Mouse (Mus musculus) heart, embryonic 10.5 days (tissue): ENCODE data around the gene Pbxip1. TPM values are rescaled to one million over a fixed set of nuclear protein-coding genes. Genes with fewer than 3 reads are reported as not detected.
A peak's percentile ranks its signal among the peaks of the same experiment; 100 is the strongest.

ENCODE experiments used
- DNase-seq: peaks from one replicate; pipeline ENCODE4 v3.0.0-alpha.2; 2017; ENCODE audit warnings: low spot score
- H3K27ac ChIP-seq: fragments of 300-500 bp; sonication (generic); 2 replicates; pipeline ENCODE4 v1.5.1; 2016; ENCODE audit warnings: mild to moderate bottlenecking
- H3K27me3 ChIP-seq: fragments of 300-500 bp; sonication (generic); 2 replicates; pipeline ENCODE4 v1.6.1; 2016; ENCODE audit warnings: mild to moderate bottlenecking; ENCODE audit not compliant: poor library complexity, insufficient read depth, severe bottlenecking
- H3K36me3 ChIP-seq: fragments of 300-500 bp; sonication (generic); 2 replicates; pipeline ENCODE4 v1.6.1; 2016; ENCODE audit warnings: mild to moderate bottlenecking, moderate library complexity
- H3K4me1 ChIP-seq: fragments of 300-500 bp; sonication (generic); 2 replicates; pipeline ENCODE4 v1.6.1; 2016; ENCODE audit warnings: mild to moderate bottlenecking
- H3K4me3 ChIP-seq: fragments of 300-500 bp; sonication (generic); 2 replicates; pipeline ENCODE4 v1.5.1; 2016; ENCODE audit warnings: mild to moderate bottlenecking, moderate library complexity
- H3K9me3 ChIP-seq: fragments of 300-500 bp; sonication (generic); 2 replicates; pipeline ENCODE4 v1.6.1; 2016; ENCODE audit warnings: mild to moderate bottlenecking, moderate library complexity
- WGBS: fragments of 180-500 bp; shearing (Covaris S2); methylation state at CpG from one replicate; pipeline ENCODE4 v1.1.7; 2016; 5-methylcytosine and 5-hydroxymethylcytosine counted together
- polyA plus RNA-seq: library from polyadenylated mRNA; unstranded; fragments of >200 nt; fragmentation: Nextera tagmentation; extraction: Ambion mirVana; gene quantifications from 2 replicates; pipeline ENCODE4 v1.2.1, GENCODE M21; 2016

The Pbxip1 gene
- polyA plus RNA-seq, 1 experiment from 2014 or later: 46.5 TPM

- Histone ChIP-seq H3K36me3 (no peaks in the 10 kb centered on the region), H3K4me3 (no peak overlapping the region), H3K27ac (no peak overlapping the region), H3K27me3 (peaks cover 7% of the 10 kb centered on the region), H3K4me1 (peaks cover 32% of the 10 kb centered on the region), H3K9me3 (no peaks in the 10 kb centered on the region)
- DNase-seq: peak; percentile 66
- 63% methylated on average over 20 of the region's 20 CpGs for WGBS
Measured at GRCm38 (mm10) chr3:89486916-89487702, 50.6 kb downstream of the Pbxip1 start.

GRCm38 (mm10) chr3:89490790-89491189 lies 54.3 kb downstream of the Pbxip1 start:
- H3K27me3 ChIP-seq: peaks cover 7% of the 10 kb centered on the region
- WGBS: 86% methylated on average over 3 of the region's 3 CpGs
- DNase-seq: no peak
- no peaks in the 10 kb centered on the region for H3K9me3 ChIP-seq
- H3K4me3 ChIP-seq: no peak overlapping the region
- H3K27ac ChIP-seq: no peak overlapping the region
- no peaks in the 10 kb centered on the region for H3K36me3 ChIP-seq
- peaks cover 37% of the 10 kb centered on the region for H3K4me1 ChIP-seq

- WGBS: 66% methylated on average over 5 of the region's 5 CpGs
- no peaks in the 10 kb centered on the region for H3K36me3 ChIP-seq
- H3K9me3 ChIP-seq: no peaks in the 10 kb centered on the region
- no peak overlapping the region for H3K27ac ChIP-seq
- DNase-seq: no peak
- peaks cover 7% of the 10 kb centered on the region for H3K27me3 ChIP-seq
- no peak overlapping the region for H3K4me3 ChIP-seq
- H3K4me1 ChIP-seq: peaks cover 37% of the 10 kb centered on the region
Measured at GRCm38 (mm10) chr3:89491559-89491958, 55.1 kb downstream of the Pbxip1 start.

- no peak for DNase-seq
- WGBS: 44% methylated on average over 8 of the region's 8 CpGs
- no peaks in the 10 kb centered on the region; the same call in 1 of the 2 replicates for H3K27me3 ChIP-seq
- peaks cover 37% of the 10 kb centered on the region for H3K4me1 ChIP-seq
- H3K36me3 ChIP-seq: no peaks in the 10 kb centered on the region
- no peaks in the 10 kb centered on the region for H3K9me3 ChIP-seq
- H3K4me3 ChIP-seq: no peak overlapping the region
- peak overlapping the region; percentile 59; the same call in 1 of the 2 replicates for H3K27ac ChIP-seq
Measured at GRCm38 (mm10) chr3:89492701-89493151, 56.2 kb downstream of the Pbxip1 start.

GRCm38 (mm10) chr3:89494630-89495029 lies 58.1 kb downstream of the Pbxip1 start:
- Histone ChIP-seq H3K4me1 (peaks cover 24% of the 10 kb centered on the region), H3K4me3 (no peak overlapping the region), H3K27me3 (no peaks in the 10 kb centered on the region), H3K36me3 (no peaks in the 10 kb centered on the region), H3K27ac (no peak overlapping the region), H3K9me3 (no peaks in the 10 kb centered on the region)
- DNase-seq: no peak
- 87% methylated on average over 5 of the region's 5 CpGs for WGBS

GRCm38 (mm10) chr3:89496366-89496765 lies 59.9 kb downstream of the Pbxip1 start:
- Histone ChIP-seq H3K4me3 (no peak overlapping the region), H3K9me3 (no peaks in the 10 kb centered on the region), H3K4me1 (peaks cover 15% of the 10 kb centered on the region), H3K36me3 (no peaks in the 10 kb centered on the region), H3K27me3 (no peaks in the 10 kb centered on the region), H3K27ac (no peak overlapping the region)
- 65% methylated on average over 3 of the region's 3 CpGs for WGBS
- DNase-seq: no peak

GRCm38 (mm10) chr3:89499696-89500095 lies 63.2 kb downstream of the Pbxip1 start:
- H3K9me3 ChIP-seq: no peaks in the 10 kb centered on the region
- no peak for DNase-seq
- H3K4me3 ChIP-seq: no peak overlapping the region
- H3K27ac ChIP-seq: no peak overlapping the region
- H3K4me1 ChIP-seq: no peaks in the 10 kb centered on the region
- H3K36me3 ChIP-seq: no peaks in the 10 kb centered on the region
- WGBS: 46% methylated on average over 7 of the region's 7 CpGs
- H3K27me3 ChIP-seq: no peaks in the 10 kb centered on the region

Other genes with a start within 250 kb of the Pbxip1 start
- gene Gba, start 233.8 kb upstream of the Pbxip1 start, polyA plus RNA-seq: 44.2 and 44.6 TPM in 2 replicates
- gene Thbs3, start 221.5 kb upstream of the Pbxip1 start, polyA plus RNA-seq: 18.1 and 20.0 TPM in 2 replicates
- 179 and 204 TPM in 2 replicates for gene Mtx1, start 209.6 kb upstream of the Pbxip1 start, polyA plus RNA-seq
- 0.11 and 0.16 TPM in 2 replicates for gene Muc1, start 207.6 kb upstream of the Pbxip1 start, polyA plus RNA-seq
- gene Krtcap2, start 190.7 kb upstream of the Pbxip1 start, polyA plus RNA-seq: 244 and 260 TPM in 2 replicates
- 0.79 and 1.9 TPM in 2 replicates for gene Trim46, start 190.4 kb upstream of the Pbxip1 start, polyA plus RNA-seq
- 76.7 and 86.0 TPM in 2 replicates for gene Dpm3, start 177.3 kb upstream of the Pbxip1 start, polyA plus RNA-seq
- gene Slc50a1, start 166.1 kb upstream of the Pbxip1 start, polyA plus RNA-seq: 39.9 and 42.4 TPM in 2 replicates
- 32.0 and 37.7 TPM in 2 replicates for gene Efna1, start 155.6 kb upstream of the Pbxip1 start, polyA plus RNA-seq
- 0.71 and 2.5 TPM in 2 replicates for gene Efna3, start 113.7 kb upstream of the Pbxip1 start, polyA plus RNA-seq
- gene Efna4, start 98.7 kb upstream of the Pbxip1 start, polyA plus RNA-seq: 10.6 and 19.3 TPM in 2 replicates
- 41.9 and 49.0 TPM in 2 replicates for gene Adam15, start 86.7 kb upstream of the Pbxip1 start, polyA plus RNA-seq
- 0.05 TPM in 1 of 2 replicates, not detected in the other for gene Dcst2, start 74.7 kb upstream of the Pbxip1 start, polyA plus RNA-seq
- gene Dcst1, start 71.5 kb upstream of the Pbxip1 start, polyA plus RNA-seq: 0.10 and 0.11 TPM in 2 replicates
- 1.4 and 1.9 TPM in 2 replicates for gene Zbtb7b, start 41.9 kb upstream of the Pbxip1 start, polyA plus RNA-seq
- gene Lenep, start 33.9 kb upstream of the Pbxip1 start, polyA plus RNA-seq: not detected in 2 replicates
- gene Flad1, start 24.8 kb upstream of the Pbxip1 start, polyA plus RNA-seq: 30.7 and 40.3 TPM in 2 replicates
- gene Cks1b, start 18.3 kb upstream of the Pbxip1 start, polyA plus RNA-seq: 465 and 589 TPM in 2 replicates
- 72.2 and 79.5 TPM in 2 replicates for gene Shc1, start 18.3 kb upstream of the Pbxip1 start, polyA plus RNA-seq
- 28.2 and 35.9 TPM in 2 replicates for gene Pygo2, start 6.5 kb upstream of the Pbxip1 start, polyA plus RNA-seq
- 64.3 and 70.4 TPM in 2 replicates for gene Pmvk, start 17.8 kb downstream of the Pbxip1 start, polyA plus RNA-seq
- 0.58 and 1.1 TPM in 2 replicates for gene Kcnn3, start 83.5 kb downstream of the Pbxip1 start, polyA plus RNA-seq